Mouse (Mus musculus) heart, postnatal 36 days (tissue): Measurements from ENCODE around the gene Cdcp1. TPM values are rescaled to one million over a fixed set of nuclear protein-coding genes. Genes with fewer than 3 reads are reported as not detected.

ENCODE experiments used
- total RNA-seq, 2 experiments: library from RNA; stranded (reverse); gene quantifications; 2 replicates each; pipeline ENCODE4 v1.2.3; 2021

The Cdcp1 gene
- total RNA-seq, 2 experiments from 2014 or later: 0.11 to 0.17 TPM

Other genes with a start within 250 kb of the Cdcp1 start
- gene Tmem42, start 194.7 kb downstream of the Cdcp1 start, total RNA-seq: 10 to 100 TPM; 12.7 to 13.3 TPM
- gene Tgm4, start 181.3 kb downstream of the Cdcp1 start, total RNA-seq: not detected
- 10 to 100 TPM; 40.7 to 43.0 TPM for gene Zdhhc3, start 102.8 kb downstream of the Cdcp1 start, total RNA-seq
- 10 to 100 TPM; 28.6 to 30.0 TPM for gene Exosc7, start 102.8 kb downstream of the Cdcp1 start, total RNA-seq
- 10 to 100 TPM; 62.1 to 66.7 TPM for gene Clec3b, start 65.1 kb downstream of the Cdcp1 start, total RNA-seq
- gene Tmem158, start 44.7 kb upstream of the Cdcp1 start, total RNA-seq: 1 to 10 TPM; 6.4 to 7.7 TPM
- gene Lars2, start 150.9 kb upstream of the Cdcp1 start, total RNA-seq: 1,000 to 10,000 TPM in 1 of 2 experiments, 10 to 100 TPM in 1; 61.8 to 2,429 TPM